ENCODE assay signal across 25 mouse cellular contexts in the genomic region with DNA sequence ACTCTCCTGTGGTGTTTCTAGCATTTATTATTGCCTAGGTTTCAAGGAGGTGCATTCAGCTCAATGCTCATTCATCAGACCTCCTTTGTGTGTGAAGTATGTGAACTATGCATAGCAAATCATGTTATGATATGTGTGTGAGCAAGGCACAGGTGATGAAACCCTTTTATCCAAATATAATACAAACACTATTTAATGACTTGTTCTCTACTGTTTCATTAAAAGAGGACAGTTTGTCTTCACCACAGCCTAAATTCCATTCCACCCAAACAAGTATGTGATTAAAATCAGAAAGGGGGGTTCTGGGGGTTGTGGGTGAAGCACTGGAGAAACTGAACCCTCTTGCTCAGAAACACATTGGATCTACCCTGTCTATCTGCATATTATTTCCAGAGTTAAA.
"Had no signal": no experiment of that assay in that cellular context is flagged by ENCODE, and none has a peak within 500 bp of the region (broad histone marks: within the 10 kb centered on the region; RNA-seq: fewer than 3 reads in every experiment).

No protein-coding gene starts in this region.

- DNase-seq: cerebellum, adult 9-10 months; cerebellum, adult 9-11 months; cerebellum, postnatal 10 days; cerebellum, postnatal 14 days; cerebellum, postnatal 25 days; cerebellum, postnatal 36 days; embryo, embryonic 11 days; forebrain, postnatal 0 days; gastrocnemius, adult 2 months; gastrocnemius, postnatal 10 days; gastrocnemius, postnatal 14 days; gastrocnemius, postnatal 25 days; gastrocnemius, postnatal 36 days; heart, adult 11 months; heart, adult 18-20 months; heart, adult 2 months had no signal

- H3K4me3 ChIP-seq: embryonic facial prominence, embryonic 10.5 days; embryonic facial prominence, embryonic 12.5 days; embryonic facial prominence, embryonic 13.5 days; embryonic facial prominence, embryonic 15.5 days; erythroblast, embryonic 14.5 days; forebrain, embryonic 10.5 days; forebrain, embryonic 12.5 days; forebrain, embryonic 13.5 days; forebrain, embryonic 15.5 days; gastrocnemius, adult 2 months; heart, adult 2 months had no signal

- H3K27ac ChIP-seq: embryonic facial prominence, embryonic 10.5 days; embryonic facial prominence, embryonic 12.5 days; embryonic facial prominence, embryonic 13.5 days; embryonic facial prominence, embryonic 15.5 days; forebrain, embryonic 10.5 days; forebrain, embryonic 12.5 days; forebrain, embryonic 13.5 days; forebrain, embryonic 15.5 days; gastrocnemius, adult 2 months; heart, adult 2 months had no signal
